In genomic region chr11:117790703-117791440, GRCm38 (mm10) we compare ENCODE assay signal across 1 mouse cellular context.
TF ChIP-seq lines count a peak whose summit lies in the region.

No protein-coding gene starts in this region.

TF ChIP-seq in ES-E14, 5 proteins besides CTCF, POLR2A, EP300 and RAD21 (continued from another document):
- TF ChIP-seq MAFK (IDR thresholded peaks at IDR 0.05; ENCODE audit: insufficient read depth, low read depth, low read length) = no peak
- no peak for TF ChIP-seq HCFC1 (IDR thresholded peaks at IDR 0.05; ENCODE audit: borderline replicate concordance, insufficient read depth, low read length)
- TF ChIP-seq CHD2 (IDR thresholded peaks at IDR 0.05; ENCODE audit: low read depth, low read length) = no peak
